Mouse (Mus musculus) kidney, postnatal 0 days (tissue): Measurements from ENCODE around the gene Rspo1. TPM values are rescaled to one million over a fixed set of nuclear protein-coding genes. Genes with fewer than 3 reads are reported as not detected.
"Not testable (repeated sequence)": the region's sequence is repeated elsewhere in the genome, so short reads cannot be mapped to it uniquely, and the experiment has no call there.

Experiments used
- ATAC-seq: fragments of 200-750 bp; cut with Nextera tagmentation; replicated peaks from 2 replicates; pipeline ENCODE4 v1.8.0; 2017; ENCODE audit warnings: low read depth, moderate number of reproducible peaks, moderate TSS enrichment, moderate library complexity; ENCODE audit not compliant: low FRiP score
- DNase-seq: peaks from one replicate; pipeline ENCODE4 v3.0.0-alpha.2; 2016; ENCODE audit warnings: low spot score
- H3K27ac ChIP-seq: fragments of 300-500 bp; sonication (generic); 2 replicates; pipeline ENCODE4 v1.5.1; 2014; ENCODE audit warnings: mild to moderate bottlenecking
- H3K27me3 ChIP-seq: fragments of 300-500 bp; sonication (generic); 2 replicates; pipeline ENCODE4 v1.6.1; 2014; ENCODE audit warnings: low read length, mixed read lengths; ENCODE audit not compliant: insufficient read depth
- H3K36me3 ChIP-seq: fragments of 300-500 bp; sonication (generic); 2 replicates; pipeline ENCODE4 v1.6.1; 2014; ENCODE audit warnings: low read length, mixed read lengths; ENCODE audit not compliant: insufficient read depth
- H3K4me1 ChIP-seq: fragments of 300-500 bp; sonication (generic); replicated peaks from 2 replicates; pipeline ENCODE4 v1.6.1; 2014; ENCODE audit warnings: antibody characterized with exemption, low read length, mixed read lengths; ENCODE audit not compliant: insufficient read depth
- H3K4me2 ChIP-seq: fragments of 300-500 bp; sonication (generic); 2 replicates; pipeline ENCODE4 v1.6.1; 2014; ENCODE audit warnings: mild to moderate bottlenecking, low read length, moderate library complexity, mixed read lengths
- H3K4me3 ChIP-seq: fragments of 300-500 bp; sonication (generic); replicated peaks from 2 replicates; pipeline ENCODE4 v1.5.1; 2014; ENCODE audit warnings: low read depth, low read length
- H3K9ac ChIP-seq: fragments of 300-500 bp; sonication (generic); 2 replicates; pipeline ENCODE4 v1.6.1; 2014; ENCODE audit warnings: low read depth, low read length
- H3K9me3 ChIP-seq: fragments of 300-500 bp; sonication (generic); replicated peaks from 2 replicates; pipeline ENCODE4 v1.6.1; 2016; ENCODE audit warnings: low read length, inconsistent platforms, mixed read lengths
- CTCF ChIP-seq: IDR thresholded peaks from 2 replicates; pipeline ENCODE4 v1.5.1; 2016; ENCODE audit warnings: antibody characterized with exemption, low read depth, mild to moderate bottlenecking, moderate library complexity
- WGBS: fragments of 180-500 bp; shearing (Covaris S2); extraction: QIAGEN DNeasy Blood & Tissue Kit; methylation state at CpG from one replicate; pipeline ENCODE4 v1.1.7; 2014; 5-methylcytosine and 5-hydroxymethylcytosine counted together
- polyA plus RNA-seq: library from polyadenylated mRNA; unstranded; fragments of >200 nt; fragmentation: Nextera tagmentation; extraction: Ambion mirVana; gene quantifications from 2 replicates; pipeline ENCODE4 v1.2.1, GENCODE M21; 2015

Rspo1 gene
- 13.6 and 17.4 TPM in 2 replicates for polyA plus RNA-seq

DNA sequence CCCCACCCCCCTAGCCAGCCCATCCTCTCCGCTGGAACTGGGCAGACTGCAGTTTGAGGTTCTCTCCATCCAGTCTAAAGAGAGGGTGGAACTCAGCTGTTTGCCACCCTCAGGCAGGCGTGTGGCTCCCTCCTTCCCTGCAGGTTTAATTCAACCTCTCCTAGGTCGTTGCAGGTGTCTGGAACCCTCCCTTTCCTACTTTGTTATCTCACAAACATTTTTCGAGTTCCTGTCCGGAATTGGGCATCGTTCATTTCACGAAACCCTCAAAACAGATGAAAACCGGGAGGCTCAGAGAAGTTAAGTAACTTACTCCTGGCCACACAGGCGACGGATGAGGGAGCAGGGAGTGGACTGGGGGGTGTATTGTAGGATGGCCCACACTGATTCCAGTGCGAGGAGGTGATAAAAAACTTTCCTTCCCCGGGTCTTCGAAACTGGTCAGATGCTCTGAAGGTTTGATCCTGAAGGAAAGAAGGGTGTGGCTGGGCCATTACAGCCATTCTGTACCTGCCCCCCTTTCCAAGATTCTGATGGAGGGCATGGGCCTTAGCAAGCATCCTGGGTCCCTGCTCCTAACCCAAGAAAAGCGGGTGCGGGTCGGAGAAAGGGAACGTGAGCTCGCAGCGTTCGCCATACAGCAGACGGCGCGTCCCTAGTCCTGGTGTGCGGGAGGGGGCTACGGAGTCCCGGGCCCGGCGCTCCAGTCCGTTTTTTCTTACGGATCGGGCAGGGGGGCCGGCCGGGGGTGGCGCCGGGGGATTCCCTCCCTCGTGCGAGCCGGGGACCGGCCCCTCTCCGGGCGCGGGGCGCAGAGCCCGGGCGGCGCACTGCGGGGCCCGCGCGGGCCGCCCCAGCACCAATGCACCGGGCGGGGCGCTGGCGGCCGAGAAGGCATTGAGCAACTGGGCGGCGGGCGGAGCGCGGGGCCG is at the start of gene Rspo1:
TSS of gene Rspo1 (plus strand) at position 760 of the 932 bp plus-strand sequence.
- no peak for TF ChIP-seq CTCF
- Histone ChIP-seq H3K27ac (0 out of 2 replicates have a peak within 1 kb of the TSS, but pooled peaks have one; percentile 21), H3K27me3 (peaks cover 26% of the 10 kb centered on the region; the same call in 1 of the 2 replicates), H3K4me3 (peak within 1 kb of the TSS; percentile 49), H3K9me3 (no peaks in the 10 kb centered on the region), H3K36me3 (no peaks in the 10 kb centered on the region), H3K4me2 (peak within 1 kb of the TSS; percentile 62), H3K9ac (peak within 1 kb of the TSS; percentile 50), H3K4me1 (peaks cover 7% of the 10 kb centered on the region; the same call in 1 of the 2 replicates)
- ATAC-seq = no peak
- peak; percentile 79 for DNase-seq
- under 1% methylated on average over 48 of the region's 62 CpGs for WGBS

DNA sequence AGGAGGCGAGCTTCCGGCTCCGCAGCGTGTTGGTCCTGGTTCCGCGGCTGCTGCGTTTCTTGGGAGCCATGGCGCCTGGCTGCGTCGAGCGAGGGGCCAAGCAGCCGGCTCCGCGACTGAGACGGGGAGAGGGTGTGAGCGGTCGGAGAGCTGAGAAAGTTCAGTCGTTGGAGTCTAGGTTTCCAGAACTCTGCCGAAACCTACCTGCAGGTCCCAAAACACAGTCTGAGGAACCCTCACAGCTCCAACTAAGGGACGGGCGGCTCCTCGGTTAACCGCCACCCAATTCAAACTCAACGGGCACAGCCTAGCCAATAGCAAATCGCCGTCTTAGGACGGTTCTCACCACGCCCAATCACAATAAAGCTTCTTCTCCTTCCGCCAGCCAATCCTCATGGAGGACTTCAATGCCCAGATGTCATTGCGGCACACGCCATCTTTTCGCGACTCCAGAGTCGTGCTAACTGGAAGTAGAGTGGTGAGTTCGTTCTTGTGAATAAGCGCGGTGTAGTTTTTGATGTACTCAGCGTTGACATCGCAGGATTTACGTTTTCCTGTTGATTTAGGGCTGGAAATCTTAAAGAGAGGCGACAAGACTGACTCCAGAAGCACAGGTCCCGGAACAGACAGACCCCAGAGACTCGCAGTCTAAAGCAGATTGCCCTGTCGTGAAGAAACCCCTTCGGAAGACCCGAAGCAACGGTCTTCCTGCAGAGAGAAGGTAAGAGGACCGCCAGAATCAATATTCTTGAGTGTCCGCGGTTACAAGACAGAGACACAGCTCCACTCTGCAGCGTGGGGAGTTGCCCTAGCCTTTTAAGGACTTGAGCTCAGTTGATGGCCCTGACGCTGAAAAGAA is 49.4 kb upstream of the Rspo1 start, which contains the start of gene 9930104L06Rik:
TSS of gene 9930104L06Rik (plus strand) at position 436 of the 859 bp plus-strand sequence.
- Histone ChIP-seq H3K4me2 (peak within 1 kb of the TSS; percentile 93), H3K4me1 (peaks cover 13% of the 10 kb centered on the region), H3K36me3 (peaks cover 16% of the 10 kb centered on the region; the same call in 1 of the 2 replicates), H3K27ac (no peak within 1 kb of the TSS; the same call in 1 of the 2 replicates), H3K4me3 (peak within 1 kb of the TSS; percentile 88), H3K27me3 (no peaks in the 10 kb centered on the region), H3K9me3 (no peaks in the 10 kb centered on the region), H3K9ac (peak within 1 kb of the TSS; percentile 75)
- ATAC-seq (peak; percentile 99), DNase-seq (peak; percentile 99)
- WGBS = under 1% methylated on average over 52 of the region's 52 CpGs
- no peak for TF ChIP-seq CTCF

DNA sequence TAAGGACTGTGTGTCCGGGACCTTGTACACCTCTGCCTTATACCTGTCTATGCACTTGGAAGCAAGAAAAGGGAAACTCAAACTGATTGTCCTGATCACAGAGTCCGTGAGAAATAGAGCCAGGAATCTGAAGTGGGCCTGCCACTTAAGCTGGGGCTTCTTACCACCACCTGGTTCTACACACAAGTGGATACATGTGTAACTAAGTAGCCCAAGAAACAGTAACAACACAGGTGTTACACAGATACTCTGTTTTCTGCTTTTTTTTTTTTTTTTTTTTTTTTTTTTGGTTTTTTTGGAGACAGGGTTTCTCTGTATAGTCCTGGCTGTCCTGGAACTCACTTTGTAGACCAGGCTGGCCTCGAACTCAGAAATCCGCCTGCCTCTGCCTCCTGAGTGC is 47.0 kb upstream of the Rspo1 start, which contains the start of gene Cdca8:
TSS of gene Cdca8 (minus strand) at position 101 of the 400 bp plus-strand sequence.
- H3K4me2 ChIP-seq, ATAC-seq, H3K4me3 ChIP-seq, DNase-seq, H3K9ac ChIP-seq, H3K9me3 ChIP-seq, H3K27me3 ChIP-seq, H3K27ac ChIP-seq: not testable (repeated sequence)
- peaks cover 13% of the 10 kb centered on the region for H3K4me1 ChIP-seq
- 92% methylated on average over 4 of the region's 4 CpGs for WGBS
- H3K36me3 ChIP-seq = peaks cover 17% of the 10 kb centered on the region; the same call in 1 of the 2 replicates

DNA sequence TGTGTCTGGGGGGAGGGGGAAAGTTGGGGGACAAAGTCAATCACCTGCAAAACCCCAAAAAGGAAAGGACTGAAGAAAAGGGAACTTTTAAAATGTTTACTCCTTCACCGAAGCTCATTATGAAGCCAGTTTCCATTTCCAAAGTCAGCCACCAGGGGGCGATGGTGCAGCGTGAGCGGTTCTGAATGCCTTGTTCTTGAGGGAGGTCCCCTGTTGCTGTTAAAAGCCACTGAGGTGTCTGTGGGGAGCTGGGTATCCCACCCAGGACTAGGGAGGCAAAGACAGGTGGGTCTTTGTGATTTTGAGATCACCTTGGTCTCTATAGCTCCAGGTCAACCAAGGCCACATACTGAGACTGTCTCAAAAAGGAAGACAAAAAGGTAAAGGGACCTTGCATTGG is 43.2 kb upstream of the Rspo1 start:
- Histone ChIP-seq H3K4me3 (no peak overlapping the region), H3K9ac (no peak overlapping the region), H3K36me3 (peaks cover 17% of the 10 kb centered on the region; the same call in 1 of the 2 replicates), H3K27me3 (no peaks in the 10 kb centered on the region), H3K27ac (no peak overlapping the region), H3K4me2 (no peak overlapping the region), H3K4me1 (no peaks in the 10 kb centered on the region), H3K9me3 (no peaks in the 10 kb centered on the region)
- TF ChIP-seq CTCF = peak; percentile 98
- 6% methylated on average over 4 of the region's 4 CpGs for WGBS
- DNase-seq (peak; percentile 76), ATAC-seq (0 out of 2 replicates have a peak, but pooled peaks have one; percentile 18)

DNA sequence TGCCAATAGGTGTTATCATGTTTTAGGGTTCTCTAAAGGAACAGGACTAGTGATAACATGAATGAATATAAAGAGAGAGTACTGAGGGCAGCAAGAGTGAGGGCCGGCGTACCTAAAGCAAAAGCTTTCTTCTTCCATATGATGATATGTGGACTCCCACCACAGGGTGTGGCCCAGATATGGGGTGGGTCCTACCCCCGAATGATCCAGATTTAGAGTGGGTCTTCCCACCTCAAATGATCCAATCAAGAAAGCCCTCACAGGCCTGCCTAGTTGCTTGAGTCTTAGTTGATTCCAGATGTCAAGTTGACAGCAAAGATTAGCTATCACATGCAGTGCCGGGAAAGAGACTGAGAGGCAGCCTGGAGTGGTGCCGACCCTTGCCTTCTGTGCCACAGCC is 42.4 kb upstream of the Rspo1 start:
- Histone ChIP-seq H3K4me3 (no peak overlapping the region), H3K36me3 (peaks cover 13% of the 10 kb centered on the region; the same call in 1 of the 2 replicates), H3K9me3 (no peaks in the 10 kb centered on the region), H3K27ac (no peak overlapping the region), H3K9ac (no peak overlapping the region), H3K4me2 (no peak overlapping the region), H3K4me1 (no peaks in the 10 kb centered on the region), H3K27me3 (no peaks in the 10 kb centered on the region)
- DNase-seq (no peak), ATAC-seq (no peak)
- WGBS = 90% methylated on average over 5 of the region's 5 CpGs
- TF ChIP-seq CTCF = no peak
